Mouse (Mus musculus) megakaryocyte, adult 5-6 weeks (primary cell): ENCODE data around the gene Glyat. TPM values are rescaled to one million over a fixed set of nuclear protein-coding genes. Genes with fewer than 3 reads are reported as not detected.

Experiments used
- ATAC-seq: 2 replicates; pipeline ENCODE4 v1.8.0; 2016; ENCODE audit warnings: mild to moderate bottlenecking, inconsistent platforms; ENCODE audit not compliant: poor library complexity, severe bottlenecking
- total RNA-seq, 2 experiments: library from RNA; stranded (forward) in 1 of 2; stranded (reverse) in 1 of 2; fragments of 153-499, 151-499 nt in 1 of 2; fragments of 221-1000, 200-1000 nt in 1 of 2; gene quantifications; 2 replicates each; pipeline versions ENCODE4 v1.2.3 to v1.2.4; 2015 to 2017

Gene Glyat
- total RNA-seq, 2 experiments from 2014 or later, result not detected

DNA sequence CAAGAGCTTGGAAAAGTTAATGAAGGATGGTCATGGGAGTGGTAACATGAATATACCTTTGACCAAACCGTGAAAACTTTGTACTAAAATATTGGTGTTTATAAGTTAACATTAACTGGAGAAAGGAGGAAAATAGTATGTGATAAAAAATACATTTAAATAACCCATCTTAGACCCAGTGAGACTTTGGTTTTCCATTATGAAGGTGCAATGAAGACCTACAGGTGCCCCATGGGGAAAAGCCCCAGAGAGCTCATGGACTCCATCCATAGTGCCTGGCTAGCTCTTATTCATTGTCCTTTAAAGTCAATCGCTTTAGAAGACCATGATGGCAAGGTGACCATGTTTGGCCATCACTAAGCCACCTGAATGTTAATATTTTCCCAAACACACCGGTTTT lies 44.7 kb downstream of the Glyat start, which contains the start of gene Olfr1443:
Gene Olfr1443, plus strand, starts transcription at position 301 of the 400 bp plus-strand sequence.
- ATAC-seq, result no peak

DNA sequence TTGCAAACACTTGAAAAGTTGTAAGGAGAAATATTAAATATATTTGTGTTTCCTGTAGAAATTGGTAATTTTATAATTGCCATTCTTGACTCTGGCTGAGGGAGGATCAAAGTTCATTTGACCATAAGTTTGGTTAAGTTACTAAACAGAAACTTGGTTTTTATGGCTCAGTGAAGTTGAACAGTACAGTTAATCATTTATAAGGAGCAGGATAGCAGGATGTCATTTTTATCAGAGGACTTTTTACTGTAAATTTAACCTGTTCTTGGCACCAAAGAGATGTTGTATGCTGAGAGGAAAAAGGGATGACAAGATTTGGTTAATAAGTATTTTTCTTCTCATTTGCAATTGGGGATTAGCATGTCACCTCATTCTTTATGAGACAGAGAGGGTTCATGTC lies 51.5 kb downstream of the Glyat start:
- ATAC-seq, result no peak

GRCm38 (mm10) chr19:12685231-12685630 lies 52.1 kb downstream of the Glyat start:
- no peak for ATAC-seq

- no peak for ATAC-seq
Measured at GRCm38 (mm10) chr19:12695590-12695989, 62.5 kb downstream of the Glyat start, which contains the start of gene Keg1. Gene Keg1 (plus strand): TSS chr19:12695786.

DNA sequence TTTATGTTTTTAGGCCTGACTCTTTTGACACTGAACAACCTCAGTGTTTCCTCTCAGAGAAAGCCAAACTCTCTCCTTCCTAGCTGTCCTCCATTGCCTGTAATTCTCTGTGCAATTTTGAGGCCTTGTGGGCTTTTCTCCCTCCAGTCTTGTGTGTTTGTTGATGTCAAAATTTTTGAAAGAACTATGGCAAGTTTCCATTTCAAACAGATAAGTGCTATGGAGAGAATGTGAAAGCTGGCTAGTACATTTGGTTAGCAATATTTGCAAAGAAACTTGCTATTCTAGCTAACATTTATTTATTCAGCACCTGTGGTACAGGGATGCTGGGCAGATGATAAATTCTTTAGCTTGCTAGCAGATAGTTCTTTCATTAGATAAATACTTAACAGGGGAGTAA lies 63.1 kb downstream of the Glyat start:
- ATAC-seq, result no peak

Other genes starting within 250 kb of the Glyat start
- not detected in 2 replicates for gene Olfr1440, start 246.0 kb upstream of the Glyat start, total RNA-seq (2015)
- not detected in 2 replicates for gene Olfr1440, start 246.0 kb upstream of the Glyat start, total RNA-seq (2017)
- gene Olfr1441, start 215.9 kb upstream of the Glyat start, total RNA-seq (2015), result not detected in 2 replicates
- gene Olfr1441, start 215.9 kb upstream of the Glyat start, total RNA-seq (2017), result not detected in 2 replicates
- gene Pfpl, start 205.4 kb upstream of the Glyat start, total RNA-seq (2015), result not detected in 2 replicates
- gene Pfpl, start 205.4 kb upstream of the Glyat start, total RNA-seq (2017), result not detected in 2 replicates
- 1,084 and 1,137 TPM in 2 replicates for gene Mpeg1, start 172.5 kb upstream of the Glyat start, total RNA-seq (2015)
- 543 and 663 TPM in 2 replicates for gene Mpeg1, start 172.5 kb upstream of the Glyat start, total RNA-seq (2017)
- gene Dtx4, start 131.9 kb upstream of the Glyat start, total RNA-seq (2015), result 7.3 and 9.9 TPM in 2 replicates
- 8.3 and 9.0 TPM in 2 replicates for gene Dtx4, start 131.9 kb upstream of the Glyat start, total RNA-seq (2017)
- gene Fam111a, start 87.6 kb upstream of the Glyat start, total RNA-seq (2015), result 308 and 344 TPM in 2 replicates
- 409 TPM in 2 replicates for gene Fam111a, start 87.6 kb upstream of the Glyat start, total RNA-seq (2017)
- gene Gm4952, start 33.3 kb upstream of the Glyat start, total RNA-seq (2015), result not detected in 2 replicates
- gene Gm4952, start 33.3 kb upstream of the Glyat start, total RNA-seq (2017), result not detected in 2 replicates
- gene Olfr1442, start 37.1 kb downstream of the Glyat start, total RNA-seq (2015), result not detected in 2 replicates
- not detected in 2 replicates for gene Olfr1442, start 37.1 kb downstream of the Glyat start, total RNA-seq (2017)
- gene Olfr1443, start 44.8 kb downstream of the Glyat start, total RNA-seq (2015), result not detected in 2 replicates
- not detected in 2 replicates for gene Olfr1443, start 44.8 kb downstream of the Glyat start, total RNA-seq (2017)
- gene Keg1, start 62.5 kb downstream of the Glyat start, total RNA-seq (2015), result not detected in 2 replicates
- gene Keg1, start 62.5 kb downstream of the Glyat start, total RNA-seq (2017), result not detected in 2 replicates
- gene Cntf, start 132.3 kb downstream of the Glyat start, total RNA-seq (2015), result 4.1 and 5.0 TPM in 2 replicates
- gene Cntf, start 132.3 kb downstream of the Glyat start, total RNA-seq (2017), result 1.5 and 2.5 TPM in 2 replicates
- 56.9 and 61.3 TPM in 2 replicates for gene Zfp91, start 162.8 kb downstream of the Glyat start, total RNA-seq (2015)
- gene Zfp91, start 162.8 kb downstream of the Glyat start, total RNA-seq (2017), result 72.9 and 88.1 TPM in 2 replicates
- 29.7 and 33.0 TPM in 2 replicates for gene Lpxn, start 162.9 kb downstream of the Glyat start, total RNA-seq (2015)
- gene Lpxn, start 162.9 kb downstream of the Glyat start, total RNA-seq (2017), result 26.4 and 27.2 TPM in 2 replicates
- not detected in 2 replicates for gene Gm5244, start 213.4 kb downstream of the Glyat start, total RNA-seq (2015)
- not detected in 2 replicates for gene Gm5244, start 213.4 kb downstream of the Glyat start, total RNA-seq (2017)
- gene Olfr1444, start 224.0 kb downstream of the Glyat start, total RNA-seq (2015), result 0.62 TPM in 1 of 2 replicates, not detected in the other
- gene Olfr1444, start 224.0 kb downstream of the Glyat start, total RNA-seq (2017), result 0.44 TPM in 1 of 2 replicates, not detected in the other